Mouse (Mus musculus): ENCODE data around the gene Olfr839-ps1. TPM values are rescaled to one million over a fixed set of nuclear protein-coding genes. Genes with fewer than 3 reads are reported as not detected.

Olfr839-ps1 gene
- not detected for total RNA-seq (2023)

GRCm38 (mm10) chr9:19177212-19177611, at the start of gene Olfr839-ps1:
Gene Olfr839-ps1 (minus strand): TSS chr9:19177312.

GRCm38 (mm10) chr9:19136017-19136416, 41.1 kb downstream of the Olfr839-ps1 start, which contains the start of gene Olfr837:
Gene Olfr837 (plus strand): TSS chr9:19136317.

GRCm38 (mm10) chr9:19120082-19120481, 57.0 kb downstream of the Olfr839-ps1 start, which contains the start of gene Olfr836:
Gene Olfr836 (plus strand): TSS chr9:19120382.

Other genes starting within 250 kb of the Olfr839-ps1 start
- gene Olfr832, start 240.2 kb downstream of the Olfr839-ps1 start, total RNA-seq (2023), result not detected
- not detected for gene Olfr834, start 189.3 kb downstream of the Olfr839-ps1 start, total RNA-seq (2023)
- not detected for gene Olfr835, start 144.6 kb downstream of the Olfr839-ps1 start, total RNA-seq (2023)
- not detected for gene Olfr836, start 56.9 kb downstream of the Olfr839-ps1 start, total RNA-seq (2023)
- gene Olfr837, start 41.0 kb downstream of the Olfr839-ps1 start, total RNA-seq (2023), result not detected
- not detected for gene Olfr843, start 74.7 kb upstream of the Olfr839-ps1 start, total RNA-seq (2023)
- gene Olfr844, start 139.0 kb upstream of the Olfr839-ps1 start, total RNA-seq (2023), result not detected
- not detected for gene Olfr845, start 159.1 kb upstream of the Olfr839-ps1 start, total RNA-seq (2023)
- gene Olfr846, start 186.7 kb upstream of the Olfr839-ps1 start, total RNA-seq (2023), result not detected
- not detected for gene Olfr847, start 201.4 kb upstream of the Olfr839-ps1 start, total RNA-seq (2023)

Measured in CD8-positive naive resting alpha-beta T cell, adult 57 days (primary cell).